In the genomic region with DNA sequence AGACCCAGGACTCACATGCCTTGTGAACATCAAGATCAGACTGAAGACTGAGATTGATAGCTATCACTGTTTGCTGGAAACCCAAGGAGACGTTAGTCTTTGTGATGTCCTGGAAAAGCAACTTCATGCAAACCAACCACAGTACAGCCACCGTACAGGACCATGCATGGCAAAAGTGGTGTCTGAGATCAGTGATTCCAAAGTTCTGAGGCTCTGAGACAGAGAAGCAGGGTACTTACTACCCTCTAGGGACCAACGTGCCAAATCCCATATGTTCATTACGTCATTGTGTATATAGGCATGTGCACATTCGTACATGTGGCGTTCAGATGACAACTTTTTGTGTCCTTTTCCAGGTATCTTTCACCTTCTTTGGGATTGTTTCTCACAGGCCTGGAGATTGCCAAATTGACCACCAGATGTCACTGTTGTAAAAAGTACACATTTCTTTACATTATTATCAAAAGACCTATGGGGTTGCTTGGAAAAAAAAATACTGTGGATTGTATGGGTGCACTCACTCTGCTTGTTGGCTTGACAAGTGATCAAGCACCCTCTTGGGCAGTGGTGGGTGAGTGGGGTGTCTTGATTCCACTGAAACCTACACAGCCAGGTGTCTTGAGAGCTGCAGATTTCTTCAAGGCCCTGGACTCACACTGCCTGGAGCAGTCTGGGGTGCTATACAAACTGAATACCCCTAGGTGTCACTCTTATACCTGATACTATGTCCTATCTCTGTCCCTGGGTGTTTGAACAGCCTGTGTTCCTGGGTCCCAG, we compare ENCODE assay signal across 10 mouse cellular contexts. TPM values are rescaled to one million over a fixed set of nuclear protein-coding genes. Genes with fewer than 3 reads are reported as not detected.
A peak's percentile ranks its signal among the peaks of the same experiment; 100 is the strongest.
DNase-seq lines count a peak whose midpoint lies in the region; ATAC-seq and TF ChIP-seq lines count a peak whose summit lies in the region.
"Had no signal": no experiment of that assay in that cellular context is flagged by ENCODE, and none has a peak within 500 bp of the region (broad histone marks: within the 10 kb centered on the region; RNA-seq: fewer than 3 reads in every experiment).

No protein-coding gene starts in this region.

- no peak for TF ChIP-seq CTCF in G1E (IDR thresholded peaks at IDR 0.05; ENCODE audit: low read depth, low read length)
- TF ChIP-seq CTCF in cortical plate, adult 2 months (IDR thresholded peaks at IDR 0.05; ENCODE audit: extremely low read depth, insufficient read depth, low read length) = peak; percentile 11
- peak; percentile 59 for TF ChIP-seq CTCF in hindbrain, postnatal 0 days (IDR thresholded peaks at IDR 0.05; ENCODE audit: low read depth)

- peak; percentile 17 for DNase-seq in layer of hippocampus, adult 9-11 months
- no peak for DNase-seq in layer of hippocampus, postnatal 36 days
- peak; percentile 7 for DNase-seq in G1E (ENCODE audit: low spot score)
- DNase-seq in hindbrain, postnatal 0 days (ENCODE audit: low spot score) = peak; percentile 70
- peak; percentile 36 for DNase-seq in thymus, postnatal 14 days
- DNase-seq in gastrocnemius, postnatal 36 days = no peak

- no peaks in the 10 kb centered on the region for H3K36me3 ChIP-seq in G1E (replicated peaks)
- H3K36me3 ChIP-seq in hindbrain, postnatal 0 days (ENCODE audit: insufficient read depth, low read length) = no peaks in the 10 kb centered on the region

- H3K4me3 ChIP-seq in G1E (ENCODE audit: low read depth, low read length) = no peak overlapping the region
- H3K4me3 ChIP-seq in cortical plate, adult 2 months (ENCODE audit: insufficient read depth, low read length) = no peak overlapping the region
- H3K4me3 ChIP-seq in hindbrain, postnatal 0 days (ENCODE audit: low read length) = no peak overlapping the region
- H3K4me3 ChIP-seq: erythroblast, embryonic 14.5 days had no signal

- TF ChIP-seq POLR2A in cortical plate, adult 2 months (IDR thresholded peaks at IDR 0.05; ENCODE audit: extremely low read depth, insufficient read depth, low read length) = no peak

- H3K9ac ChIP-seq in hindbrain, postnatal 0 days (replicated peaks; ENCODE audit: low read length) = no peak overlapping the region

- intact Hi-C loops in gastrocnemius, postnatal 36 days (cut with DNase I) = no loop called here

- H3K9me3 ChIP-seq in G1E (replicated peaks) = no peaks in the 10 kb centered on the region
- no peaks in the 10 kb centered on the region for H3K9me3 ChIP-seq in hindbrain, postnatal 0 days (ENCODE audit: low read length)

- H3K27ac ChIP-seq in cortical plate, adult 2 months (ENCODE audit: insufficient read depth, low read length) = no peak overlapping the region
- no peak overlapping the region for H3K27ac ChIP-seq in hindbrain, postnatal 0 days

- 58% methylated on average over 6 of the region's 6 CpGs for WGBS in hindbrain, postnatal 0 days

- ATAC-seq in G1E (ENCODE audit: extremely low read depth, insufficient number of reproducible peaks, low FRiP score, poor library complexity, severe bottlenecking) = no peak
- peak; percentile 93 for ATAC-seq in hindbrain, postnatal 0 days
- peak; percentile 55; the same call in 1 of the 2 replicates for ATAC-seq in megakaryocyte, adult 5-6 weeks (ENCODE audit: poor library complexity, severe bottlenecking)

- H3K4me2 ChIP-seq in hindbrain, postnatal 0 days (ENCODE audit: low read depth, low read length) = no peak overlapping the region

- no peaks in the 10 kb centered on the region for H3K4me1 ChIP-seq in G1E (ENCODE audit: insufficient read depth, low read depth, low read length)
- no peaks in the 10 kb centered on the region for H3K4me1 ChIP-seq in cortical plate, adult 2 months (ENCODE audit: control insufficient read depth, insufficient read depth, low read length)
- no peaks in the 10 kb centered on the region for H3K4me1 ChIP-seq in hindbrain, postnatal 0 days (ENCODE audit: insufficient read depth, low read length)

- H3K27me3 ChIP-seq in G1E (ENCODE audit: insufficient read depth, low read length) = peaks cover 7% of the 10 kb centered on the region
- no peaks in the 10 kb centered on the region for H3K27me3 ChIP-seq in hindbrain, postnatal 0 days (ENCODE audit: insufficient read depth, low read length)

RNA-seq across cellular contexts. Expression of a gene that starts 17.8 kb away (rescaled TPM):
- total RNA-seq in layer of hippocampus, postnatal 36 days (2021) = not detected
- total RNA-seq in G1E (2014; fragmentation: Nextera tagmentation) (not detected in 2 replicates), G1E (2017) (0.05 and 0.06 TPM in 2 replicates)
- not detected in 2 replicates for polyA plus RNA-seq in G1E (2012)
- polyA plus RNA-seq in cortical plate, adult 2 months (2012; rRNA removed) = not detected in 2 replicates
- total RNA-seq in hindbrain, postnatal 0 days (2014; rRNA removed) = not detected in 2 replicates
- polyA plus RNA-seq in hindbrain, postnatal 0 days (2015; fragmentation: Nextera tagmentation; extraction: Ambion mirVana) = 0.05 TPM in 1 of 2 replicates, not detected in the other
- total RNA-seq in megakaryocyte, adult 5-6 weeks (2015) = not detected in 2 replicates
- total RNA-seq in megakaryocyte, adult 5-6 weeks (2017) = not detected in 2 replicates
- total RNA-seq in gastrocnemius, postnatal 36 days (2021) = under 1 TPM in 1 of 2 experiments, not detected in 1; 0.15 TPM
- polyA plus RNA-seq: erythroblast, embryonic 14.5 days; spleen, adult 2 months had no signal

RNA-seq across cellular contexts. Expression of a gene that starts 27.8 kb away (rescaled TPM):
- not detected for total RNA-seq in layer of hippocampus, postnatal 36 days (2021)
- total RNA-seq in G1E (2014; fragmentation: Nextera tagmentation) = not detected in 2 replicates
- total RNA-seq in G1E (2017) = not detected in 2 replicates
- polyA plus RNA-seq in G1E (2012) = not detected in 2 replicates
- not detected in 2 replicates for polyA plus RNA-seq in cortical plate, adult 2 months (2012; rRNA removed)
- total RNA-seq in hindbrain, postnatal 0 days (2014; rRNA removed) = not detected in 2 replicates
- polyA plus RNA-seq in hindbrain, postnatal 0 days (2015; fragmentation: Nextera tagmentation; extraction: Ambion mirVana) = not detected in 2 replicates
- not detected in 2 replicates for total RNA-seq in megakaryocyte, adult 5-6 weeks (2015)
- not detected in 2 replicates for total RNA-seq in megakaryocyte, adult 5-6 weeks (2017)
- total RNA-seq in gastrocnemius, postnatal 36 days (2021) = not detected
- polyA plus RNA-seq: erythroblast, embryonic 14.5 days; spleen, adult 2 months had no signal

RNA-seq across cellular contexts. Expression of a gene that starts 31.4 kb away (rescaled TPM):
- not detected for total RNA-seq in layer of hippocampus, postnatal 36 days (2021)
- total RNA-seq in G1E (2014; fragmentation: Nextera tagmentation) (not detected in 2 replicates), G1E (2017) (not detected in 2 replicates)
- polyA plus RNA-seq in G1E (2012) = not detected in 2 replicates
- polyA plus RNA-seq in cortical plate, adult 2 months (2012; rRNA removed) = not detected in 2 replicates
- total RNA-seq in hindbrain, postnatal 0 days (2014; rRNA removed) = not detected in 2 replicates
- polyA plus RNA-seq in hindbrain, postnatal 0 days (2015; fragmentation: Nextera tagmentation; extraction: Ambion mirVana) = 0.19 and 0.20 TPM in 2 replicates
- total RNA-seq in megakaryocyte, adult 5-6 weeks (2015) = not detected in 2 replicates
- not detected in 2 replicates for total RNA-seq in megakaryocyte, adult 5-6 weeks (2017)
- total RNA-seq in gastrocnemius, postnatal 36 days (2021) = not detected
- polyA plus RNA-seq: erythroblast, embryonic 14.5 days; spleen, adult 2 months had no signal

Comparison
In these comparisons a context has a peak if more than half of its experiments do, and no peak if none do; other contexts are left out.
1. DNase-seq: peak in layer of hippocampus, adult 9-11 months (single experiment), G1E (single experiment), hindbrain, postnatal 0 days (single experiment) and thymus, postnatal 14 days (single experiment); none in layer of hippocampus, postnatal 36 days (0 of 2) and gastrocnemius, postnatal 36 days (0 of 2).